Mouse (Mus musculus): ENCODE results near the gene Entpd6. TPM values are rescaled to one million over a fixed set of nuclear protein-coding genes. Genes with fewer than 3 reads are reported as not detected.

The Entpd6 gene
- polyA plus RNA-seq, 1 experiment from 2014 or later: 26.5 TPM

Other genes with a start within 250 kb of the Entpd6 start
- 0.34 and 0.58 TPM in 2 replicates for gene Cst7, start 178.6 kb upstream of the Entpd6 start, polyA plus RNA-seq (2015; fragmentation: Nextera tagmentation; extraction: Ambion mirVana)
- gene Apmap, start 140.5 kb upstream of the Entpd6 start, polyA plus RNA-seq (2015; fragmentation: Nextera tagmentation; extraction: Ambion mirVana): 36.3 and 38.7 TPM in 2 replicates
- gene Acss1, start 80.5 kb upstream of the Entpd6 start, polyA plus RNA-seq (2015; fragmentation: Nextera tagmentation; extraction: Ambion mirVana): 20.4 and 24.6 TPM in 2 replicates
- gene Vsx1, start 59.7 kb upstream of the Entpd6 start, polyA plus RNA-seq (2015; fragmentation: Nextera tagmentation; extraction: Ambion mirVana): not detected in 2 replicates
- gene Pygb, start 37.7 kb downstream of the Entpd6 start, polyA plus RNA-seq (2015; fragmentation: Nextera tagmentation; extraction: Ambion mirVana): 85.8 and 86.2 TPM in 2 replicates
- 52.5 and 53.3 TPM in 2 replicates for gene Abhd12, start 155.7 kb downstream of the Entpd6 start, polyA plus RNA-seq (2015; fragmentation: Nextera tagmentation; extraction: Ambion mirVana)
- gene Gins1, start 156.4 kb downstream of the Entpd6 start, polyA plus RNA-seq (2015; fragmentation: Nextera tagmentation; extraction: Ambion mirVana): 28.1 and 32.4 TPM in 2 replicates